Mouse (Mus musculus): ENCODE data around the gene Fam71e1.
A peak's percentile ranks its signal among the peaks of the same experiment; 100 is the strongest.

The Fam71e1 gene

GRCm38 (mm10) chr7:44535657-44536589, 39.5 kb downstream of the Fam71e1 start:
- no peak for DNase-seq (ENCODE audit: low spot score)

DNA sequence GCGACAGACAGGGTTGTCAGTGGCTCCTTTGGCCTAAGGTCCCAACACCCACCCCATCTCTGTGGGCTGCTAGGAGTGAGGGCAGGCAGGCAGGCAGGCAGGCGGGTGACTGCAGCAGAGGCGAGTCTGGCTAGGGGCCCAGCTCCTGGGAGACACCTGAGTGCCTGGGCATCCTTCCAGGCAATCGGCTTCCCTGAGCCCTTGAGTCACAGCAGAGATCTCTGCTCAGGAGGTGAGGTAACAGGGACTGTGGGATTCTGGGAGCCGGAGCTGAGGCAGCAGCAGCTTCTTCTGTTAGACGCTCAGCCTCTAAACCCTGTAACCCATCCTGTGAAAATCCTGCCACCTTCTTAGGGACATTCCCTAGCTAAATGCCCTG, 40.2 kb downstream of the Fam71e1 start:
- no peak for DNase-seq (ENCODE audit: low spot score)

DNA sequence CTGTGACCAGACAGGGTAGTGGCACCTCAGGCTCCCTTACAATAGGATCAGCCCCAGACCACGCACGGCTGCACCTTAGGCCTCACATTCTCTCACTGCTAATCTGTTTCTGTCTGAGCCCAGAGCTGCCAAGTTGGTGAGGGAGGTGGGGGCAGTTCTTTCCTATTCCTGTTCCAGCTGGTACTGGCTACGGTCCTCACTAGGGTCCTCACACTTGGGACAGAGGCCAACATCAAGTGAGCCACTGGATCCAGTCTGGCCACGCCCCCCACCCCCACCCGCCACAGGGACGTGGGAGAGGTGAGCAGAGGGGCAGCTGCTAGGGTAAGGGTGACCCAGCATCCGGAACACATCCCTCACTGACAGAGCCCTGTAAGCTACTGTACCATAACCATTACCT, 40.6 kb downstream of the Fam71e1 start:
- no peak for DNase-seq (ENCODE audit: low spot score)

DNA sequence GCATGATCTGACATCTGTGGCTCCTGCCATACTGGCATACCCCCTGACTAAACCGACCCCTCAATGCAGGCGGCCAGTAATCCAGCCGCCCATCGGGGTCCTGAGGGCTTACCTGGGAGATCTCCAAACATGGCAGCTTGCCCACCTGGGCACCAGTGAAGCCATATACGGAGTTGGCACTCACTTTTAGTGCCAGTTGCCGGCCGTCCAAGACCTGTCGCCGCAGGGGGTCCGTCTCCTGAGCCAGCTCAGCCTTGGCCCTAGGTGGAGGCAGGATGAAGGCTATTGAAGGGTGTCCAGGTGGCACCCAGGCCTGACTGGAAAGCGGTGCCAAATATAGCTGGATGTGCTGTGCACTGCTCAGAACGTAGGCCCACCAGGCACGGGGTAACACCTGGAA, 41.1 kb downstream of the Fam71e1 start:
- no peak for DNase-seq (ENCODE audit: low spot score)

- DNase-seq (ENCODE audit: low spot score): no peak
Observed at GRCm38 (mm10) chr7:44538756-44539624, 42.6 kb downstream of the Fam71e1 start.

GRCm38 (mm10) chr7:44542555-44542954, 46.2 kb downstream of the Fam71e1 start:
- no peak for DNase-seq (ENCODE audit: low spot score)

- no peak for DNase-seq (ENCODE audit: low spot score)
Observed at GRCm38 (mm10) chr7:44543071-44543470, 46.7 kb downstream of the Fam71e1 start.

- no peak for DNase-seq (ENCODE audit: low spot score)
Observed at GRCm38 (mm10) chr7:44546274-44546673, 49.9 kb downstream of the Fam71e1 start.

DNA sequence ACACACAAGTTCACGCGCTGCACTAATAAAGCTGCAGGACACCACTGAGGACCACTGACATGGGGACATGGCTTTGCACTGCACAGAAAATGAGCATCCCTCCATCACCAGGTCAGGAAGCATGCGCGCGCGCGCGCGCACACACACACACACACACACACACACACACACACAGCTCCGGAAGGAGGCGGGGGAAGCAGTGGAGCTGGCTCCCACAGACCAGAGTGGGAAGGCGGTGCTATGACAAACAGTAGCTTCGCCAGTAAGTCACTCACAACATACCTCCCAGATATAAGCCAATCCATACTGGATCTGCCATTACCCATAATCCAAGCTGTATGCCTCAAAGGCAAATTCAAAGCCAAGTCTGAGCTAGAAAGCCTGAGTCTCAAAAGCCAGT, 50.7 kb downstream of the Fam71e1 start:
- DNase-seq (ENCODE audit: low spot score): no peak

- no peak for DNase-seq (ENCODE audit: low spot score)
Observed at GRCm38 (mm10) chr7:44547725-44548124, 51.3 kb downstream of the Fam71e1 start.

GRCm38 (mm10) chr7:44548497-44549087, 52.2 kb downstream of the Fam71e1 start, which contains the start of gene Pold1:
Gene Pold1, minus strand, starts transcription at chr7:44548849.
- DNase-seq (ENCODE audit: low spot score): peak; percentile 96

GRCm38 (mm10) chr7:44549621-44550408, 53.4 kb downstream of the Fam71e1 start:
- DNase-seq (ENCODE audit: low spot score): no peak

GRCm38 (mm10) chr7:44550409-44550678, 54.0 kb downstream of the Fam71e1 start:
- no peak for DNase-seq (ENCODE audit: low spot score)

All from ovary, postnatal 10 days (tissue).